Mouse (Mus musculus) right cerebral cortex, postnatal 14 days (tissue): ENCODE data around the gene Nadsyn1.

Experiments
- DNase-seq: peaks from one replicate; pipeline ENCODE4 v3.0.0; 2022

Nadsyn1 gene

DNA sequence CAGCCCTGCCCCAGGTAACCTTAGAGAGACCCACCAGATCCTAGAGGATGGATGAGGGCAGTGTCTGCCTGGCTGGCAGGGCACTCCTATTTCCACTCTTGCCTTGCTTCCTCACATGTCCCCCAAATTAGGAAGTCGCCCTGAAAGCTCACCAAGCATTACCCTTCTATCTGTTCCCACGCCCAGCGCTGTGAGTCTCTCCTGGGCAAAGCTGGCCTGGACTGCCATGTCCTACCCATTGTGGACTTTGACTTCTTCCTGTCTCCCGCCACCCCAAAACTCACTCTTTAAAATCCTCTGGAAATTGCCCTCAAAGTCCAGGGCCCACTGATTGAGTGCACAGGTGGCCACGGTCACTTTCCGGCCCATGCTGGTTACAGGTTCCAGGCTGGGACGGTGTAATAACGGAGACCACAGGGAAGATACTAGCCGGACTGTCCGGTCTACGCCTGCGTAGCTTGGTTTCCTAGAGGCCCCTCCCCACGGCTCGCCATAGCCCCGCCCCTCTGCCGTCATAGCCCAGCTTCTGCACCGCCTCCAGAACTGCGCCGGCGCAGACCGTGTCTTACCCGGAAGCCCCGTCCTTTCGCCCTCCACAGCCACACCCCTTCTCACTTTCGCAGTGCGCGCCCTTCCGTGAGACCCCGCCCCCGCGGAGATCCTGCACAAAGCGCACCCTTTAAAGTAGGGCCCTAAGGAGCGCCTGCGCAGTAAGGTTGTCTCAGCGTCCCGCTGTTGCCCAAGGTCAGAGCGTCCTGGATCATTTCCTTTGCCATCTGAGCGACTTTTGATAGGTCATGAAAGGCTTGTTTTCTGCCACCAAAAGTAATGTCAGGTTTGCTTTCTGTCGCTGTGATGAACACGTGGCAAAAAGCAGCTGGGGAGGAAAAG is at the start of gene Nadsyn1, which contains the start of gene Dhcr7:
Gene Nadsyn1 (minus strand): TSS at position 475 of the 891 bp plus-strand sequence.
Gene Dhcr7 (plus strand): TSS at position 771 of the 891 bp plus-strand sequence.
- DNase-seq: peak; percentile 99

DNA sequence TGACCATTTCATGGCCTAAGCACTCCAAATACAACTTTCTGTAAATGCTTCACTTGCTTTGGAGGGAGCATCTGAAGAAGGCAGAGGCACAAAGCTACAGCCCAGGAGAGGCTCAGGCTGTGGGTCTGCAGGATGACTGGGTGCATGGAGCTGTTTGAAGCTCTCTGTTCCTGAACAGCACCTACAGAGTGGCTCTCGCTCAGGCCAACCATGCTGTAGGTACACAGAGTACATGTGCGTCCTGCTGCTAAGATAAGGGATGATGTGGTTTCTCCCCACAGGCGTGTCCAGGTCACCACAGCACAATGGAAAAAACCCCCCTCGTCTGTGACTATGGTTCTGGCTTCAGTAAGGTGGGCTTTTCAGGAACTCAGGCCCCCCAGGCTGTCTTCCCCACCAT is 46.2 kb upstream of the Nadsyn1 start:
- DNase-seq: no peak

DNA sequence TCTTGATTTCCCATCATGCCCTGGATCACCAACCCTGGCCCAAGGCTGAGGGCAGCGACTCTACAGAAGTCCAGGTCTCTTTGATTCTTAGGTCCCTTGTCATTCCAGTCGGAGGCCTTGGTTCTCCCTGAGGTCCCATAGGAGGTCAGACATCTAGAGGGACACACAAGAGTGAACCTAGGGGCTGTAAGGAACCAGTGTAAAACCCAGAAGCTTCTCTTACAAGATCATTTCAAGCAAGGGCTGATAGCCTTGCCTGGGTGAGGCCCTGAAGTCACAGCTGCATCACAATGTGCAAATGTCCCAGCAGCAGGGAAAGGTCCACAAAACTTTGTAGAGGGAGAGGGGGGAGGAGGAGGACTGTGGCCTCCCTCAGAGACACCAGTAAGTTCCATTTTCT is 43.9 kb upstream of the Nadsyn1 start, which contains the start of gene Gm498:
Gene Gm498 (plus strand): TSS at position 301 of the 400 bp plus-strand sequence.
- no peak for DNase-seq

DNA sequence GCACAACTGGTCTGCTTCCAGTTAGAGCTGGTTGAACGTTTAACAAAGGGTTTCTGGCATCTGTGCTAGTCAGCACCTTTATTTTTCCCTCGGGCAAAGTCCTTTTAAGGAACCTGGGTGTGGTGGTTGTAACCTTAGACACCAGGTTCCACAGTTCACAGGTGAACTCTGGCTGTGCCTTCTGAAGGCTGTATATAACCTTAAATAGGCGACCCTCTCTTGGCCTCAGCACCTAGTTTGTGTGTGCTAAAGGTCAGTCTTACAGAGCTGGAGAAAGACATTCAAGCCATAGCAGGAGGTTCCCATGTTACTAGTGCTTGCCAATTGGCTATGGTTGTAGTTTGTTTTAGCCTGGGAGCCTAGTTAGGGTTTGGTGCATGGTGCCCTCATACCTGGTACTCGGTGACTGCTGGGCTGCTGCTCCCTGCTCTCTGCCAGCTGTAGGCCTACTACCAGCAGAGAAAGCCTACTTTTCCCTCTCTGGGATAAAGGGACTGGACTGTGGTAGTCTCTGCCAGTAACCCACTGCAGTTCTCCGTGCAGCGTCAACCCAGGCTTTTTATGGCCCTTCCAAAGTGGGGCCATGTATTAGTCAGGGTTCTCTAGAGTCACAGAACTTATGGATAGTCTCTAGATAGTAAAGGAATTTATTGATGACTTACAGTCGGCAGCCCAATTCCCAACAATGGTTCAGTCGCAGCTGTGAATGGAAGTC is 26.3 kb upstream of the Nadsyn1 start:
- DNase-seq: no peak

DNA sequence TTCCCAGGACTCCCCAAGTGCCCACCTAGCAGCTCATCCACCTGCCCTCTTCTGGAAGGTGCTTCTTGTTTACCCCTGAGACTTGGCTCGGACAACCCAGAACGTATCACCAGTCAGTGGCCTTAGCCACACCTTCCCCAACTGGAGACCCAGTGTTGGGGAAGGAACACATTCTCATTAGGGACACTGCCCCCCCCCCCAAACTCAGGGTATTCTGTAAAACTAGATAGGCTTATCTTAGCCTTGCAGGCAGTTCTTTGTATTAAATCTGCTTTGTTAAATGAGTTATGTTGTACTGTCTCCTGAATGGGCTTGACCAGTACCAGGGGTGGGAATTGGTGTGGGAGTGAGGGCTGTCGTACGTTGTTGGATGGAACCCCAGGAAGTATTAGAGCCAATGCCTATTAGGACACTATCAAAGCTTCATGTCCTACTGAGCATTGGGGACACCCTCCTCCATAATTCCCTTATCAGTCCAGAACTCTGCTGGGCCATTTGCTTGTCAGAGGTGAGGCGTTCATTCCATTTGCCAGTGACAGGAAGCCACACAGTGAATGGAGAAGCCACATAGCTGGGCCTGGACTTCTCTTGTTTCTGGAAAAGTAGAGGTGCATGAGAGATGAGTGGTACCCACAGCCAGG is 25.6 kb upstream of the Nadsyn1 start:
- DNase-seq: no peak

DNA sequence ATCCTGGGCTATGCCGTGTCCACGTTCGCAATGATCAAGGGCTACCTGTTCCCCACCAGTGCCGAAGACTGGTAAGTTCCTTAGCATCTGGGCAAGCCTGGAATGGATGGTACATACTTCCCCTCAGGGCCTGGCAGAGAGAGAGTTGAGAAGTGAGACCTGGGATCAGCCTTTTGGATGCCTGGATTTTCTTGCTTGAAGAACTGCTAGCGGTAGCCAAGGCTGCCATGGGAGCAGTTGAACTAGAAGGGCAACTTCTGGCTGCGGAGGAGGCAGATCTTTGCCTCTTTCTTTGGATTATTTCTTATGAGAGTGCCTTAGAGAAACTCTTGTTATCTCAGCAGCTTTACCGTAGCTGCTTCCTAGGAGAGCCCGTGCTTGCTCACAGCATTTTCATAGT is 18.7 kb upstream of the Nadsyn1 start:
- DNase-seq: no peak

DNA sequence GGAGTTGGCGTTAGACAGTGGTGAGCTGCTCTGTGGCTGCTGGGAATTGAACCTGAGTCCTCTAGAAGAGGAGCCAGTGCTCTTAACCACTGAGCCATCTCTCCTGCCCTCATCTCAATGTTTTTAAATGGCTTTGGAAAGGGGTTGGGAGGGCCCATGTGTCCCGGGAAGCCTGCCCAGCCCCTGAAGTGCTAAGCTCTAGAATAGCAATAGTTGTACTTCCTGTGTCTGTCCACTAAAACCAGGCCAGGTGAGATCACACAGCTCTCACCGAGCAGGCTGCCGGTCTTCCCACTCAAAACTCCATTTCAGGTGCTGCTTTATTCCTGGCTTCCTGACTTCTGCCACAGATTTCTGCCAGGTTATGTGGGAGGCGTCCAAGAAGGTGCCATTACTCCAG is 17.5 kb upstream of the Nadsyn1 start:
- no peak for DNase-seq

DNA sequence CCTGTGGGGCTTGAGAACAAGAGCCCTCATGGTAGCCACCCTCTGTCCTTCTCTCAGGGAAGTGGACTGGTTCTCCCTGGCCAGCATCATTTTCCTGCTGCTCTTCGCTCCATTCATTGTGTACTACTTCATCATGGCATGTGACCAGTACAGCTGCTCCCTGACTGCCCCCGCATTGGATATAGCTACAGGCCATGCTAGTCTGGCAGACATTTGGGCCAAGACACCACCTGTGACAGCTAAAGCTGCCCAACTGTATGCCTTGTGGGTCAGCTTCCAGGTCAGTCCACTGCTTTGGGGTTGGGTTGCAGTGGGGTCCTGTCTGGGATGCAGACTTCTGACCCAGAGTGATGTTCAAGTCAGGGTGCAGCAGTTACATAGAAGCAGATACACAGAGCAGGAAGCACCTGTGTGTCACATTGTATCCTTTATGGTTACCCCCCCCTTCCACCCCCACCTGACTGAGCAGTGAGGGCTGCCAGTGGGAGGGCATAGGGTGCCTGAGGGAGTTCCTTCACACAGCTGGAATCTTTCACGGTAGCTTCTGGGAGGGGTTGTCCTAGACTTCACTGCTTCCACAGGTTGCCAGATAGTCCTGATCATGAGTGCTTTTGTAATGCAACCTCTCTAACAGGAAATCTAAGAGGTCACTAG is 15.2 kb upstream of the Nadsyn1 start:
- no peak for DNase-seq

DNA sequence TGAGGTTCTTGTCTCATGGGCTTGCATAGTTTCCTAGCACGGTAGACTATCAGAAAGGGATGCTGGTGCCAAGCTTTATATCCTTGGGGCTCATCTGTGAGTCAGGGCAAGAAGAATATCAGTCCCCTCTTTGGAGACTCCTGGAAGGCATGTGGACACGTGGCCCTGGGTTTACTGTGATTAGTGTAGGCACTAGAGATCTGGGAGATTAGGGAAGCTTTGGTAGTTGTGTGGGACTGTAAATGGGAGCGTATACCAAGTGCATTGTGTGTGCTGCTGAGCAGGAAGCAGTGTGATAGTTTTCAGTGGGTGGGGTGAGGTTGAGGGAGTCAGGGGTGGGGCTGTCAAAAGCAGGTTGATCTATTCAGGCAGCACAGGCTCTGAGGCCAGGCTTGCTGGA is 12.3 kb upstream of the Nadsyn1 start:
- DNase-seq: no peak

DNA sequence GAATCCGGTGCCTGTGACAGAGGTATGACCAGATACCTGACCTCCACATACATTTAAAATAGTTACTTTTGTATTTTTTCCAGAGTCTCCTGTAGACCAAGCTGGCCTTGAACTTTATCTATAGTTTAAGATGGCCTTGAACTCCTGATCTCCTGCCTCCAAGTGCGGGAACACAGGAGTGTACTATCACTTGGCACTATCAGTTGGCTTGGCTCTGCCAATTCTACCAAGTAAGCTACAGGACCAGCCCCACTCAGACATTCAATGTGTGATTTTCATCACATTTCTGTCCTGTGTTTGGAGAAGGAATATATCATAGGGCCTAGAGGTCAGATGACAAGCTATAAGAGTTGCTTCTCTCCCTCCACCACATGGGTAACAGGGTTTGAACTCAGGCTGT is 11.7 kb upstream of the Nadsyn1 start:
- DNase-seq: no peak

DNA sequence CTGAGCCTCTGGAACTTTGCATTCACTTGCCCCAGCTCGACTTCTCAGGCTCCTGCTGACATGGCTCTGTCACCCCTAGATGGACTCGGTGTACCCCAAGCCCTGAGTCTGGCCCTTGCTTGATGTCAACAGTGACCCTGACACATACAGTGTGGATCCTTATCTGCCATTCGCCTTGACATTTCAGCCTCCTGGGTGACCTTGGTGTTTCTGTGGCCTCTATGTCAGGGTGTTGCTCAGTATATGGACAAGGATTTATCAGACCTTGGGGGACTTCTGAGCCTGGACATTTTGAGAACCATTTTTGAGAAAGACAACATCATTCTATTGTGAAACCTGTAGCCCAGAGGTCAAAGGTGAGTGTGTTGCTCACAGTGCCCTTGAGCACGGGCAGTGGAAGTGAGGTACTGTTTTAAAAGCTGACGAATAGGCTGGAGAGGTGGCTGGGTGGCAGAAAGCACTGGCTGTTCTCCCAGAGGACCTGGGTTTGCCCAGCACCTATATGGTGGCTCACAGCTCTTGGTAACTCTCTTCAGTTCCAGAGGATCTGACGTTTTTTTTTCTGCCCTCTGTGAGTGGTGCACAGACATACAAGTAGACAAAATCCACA is 11.0 kb upstream of the Nadsyn1 start:
- no peak for DNase-seq

DNA sequence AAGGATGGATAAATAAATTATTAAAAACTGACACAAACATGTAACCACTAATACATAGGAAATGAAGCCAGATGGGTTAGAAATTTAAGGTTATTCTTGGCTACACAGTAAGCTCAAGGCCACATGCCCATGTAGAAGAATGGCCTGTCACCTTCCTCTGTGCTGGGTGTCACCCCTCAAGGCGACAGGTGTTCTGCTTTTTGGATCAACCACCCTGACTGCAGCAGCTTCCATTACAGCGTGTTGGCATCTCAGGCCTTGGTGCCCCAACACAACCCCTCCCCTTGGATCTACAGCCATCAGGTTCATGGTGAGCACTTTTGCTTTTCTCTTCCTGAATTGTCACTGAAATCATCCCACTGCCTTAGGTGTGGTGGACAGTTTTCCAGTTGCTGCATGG is 10.0 kb upstream of the Nadsyn1 start:
- DNase-seq: no peak

DNA sequence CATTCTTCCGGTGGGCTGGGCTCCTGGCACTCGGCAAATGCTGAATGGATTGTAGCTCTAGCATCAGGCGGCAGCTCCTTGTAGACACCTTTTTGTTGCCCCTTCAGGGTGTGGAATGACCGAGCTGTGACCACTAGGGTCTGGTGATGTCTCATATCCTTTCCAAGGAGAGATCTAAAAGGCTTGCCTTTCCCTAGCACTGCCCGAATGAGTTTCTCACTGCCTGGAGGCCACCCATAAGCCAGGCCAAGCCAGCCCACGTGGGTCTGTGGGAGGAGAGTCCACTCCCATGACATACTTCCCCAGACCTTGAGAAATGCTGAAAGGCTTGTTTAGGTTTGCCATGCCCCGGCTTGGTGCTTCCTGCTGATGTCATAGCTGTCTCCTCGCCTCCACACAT is 9.5 kb upstream of the Nadsyn1 start:
- no peak for DNase-seq

DNA sequence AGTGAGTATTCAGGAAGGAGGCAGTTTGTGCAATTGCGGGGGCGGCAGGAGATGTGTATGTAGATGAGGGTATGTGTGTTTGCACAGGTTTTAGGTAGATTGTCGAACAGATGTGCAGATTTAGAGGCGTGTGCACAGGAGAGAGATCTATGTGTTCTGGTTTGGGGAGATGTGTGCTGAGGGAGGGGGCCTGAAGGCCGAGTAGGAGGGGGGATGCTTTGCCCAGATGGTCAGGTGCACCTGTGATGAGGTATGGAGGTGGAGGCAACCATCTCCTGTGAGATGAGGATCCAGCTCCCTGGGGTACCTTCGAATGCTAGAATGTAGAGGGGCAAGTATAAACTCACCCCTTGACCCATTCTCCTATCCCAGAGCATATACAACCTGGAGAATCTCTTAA is 7.8 kb upstream of the Nadsyn1 start:
- DNase-seq: no peak

DNA sequence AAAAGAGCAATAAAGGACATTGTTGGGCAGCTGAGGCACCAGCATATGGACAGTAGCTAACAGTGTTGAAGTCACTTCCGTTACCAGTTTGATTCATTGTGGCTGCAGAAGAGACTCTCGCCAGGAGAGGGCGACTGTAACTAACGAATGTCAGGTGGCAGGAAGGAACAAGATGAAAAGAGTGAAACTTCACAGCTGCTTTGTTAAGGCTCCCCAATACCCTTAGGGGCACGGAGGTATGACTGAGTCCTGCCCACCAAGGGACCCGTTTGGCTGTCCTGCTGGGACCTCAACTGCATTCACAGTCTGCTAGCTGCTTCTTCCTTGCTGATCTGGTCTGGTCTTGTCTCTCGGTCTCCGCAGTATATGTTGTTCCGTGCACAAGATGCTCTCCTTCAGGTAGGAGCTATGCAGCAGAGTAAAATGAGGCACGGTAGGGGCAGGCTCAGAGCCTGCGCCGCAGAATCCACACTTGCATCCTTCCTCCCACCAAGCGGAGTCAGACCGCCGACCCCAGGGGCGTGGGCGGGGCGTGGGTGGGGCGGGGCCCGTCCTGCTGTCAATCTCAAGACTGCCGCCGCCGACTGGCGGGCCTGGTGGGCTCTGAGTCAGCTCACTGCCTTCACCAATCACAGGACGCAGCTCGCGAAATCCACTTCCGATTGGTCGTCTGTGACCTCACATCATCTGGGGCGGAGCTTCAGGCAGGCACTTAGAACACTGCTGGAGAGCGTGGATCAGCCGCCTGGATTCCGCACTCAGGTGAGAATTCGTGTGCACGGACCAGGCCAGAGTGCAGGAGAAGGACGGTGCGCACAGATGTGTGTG is 7.1 kb upstream of the Nadsyn1 start:
- DNase-seq: peak; percentile 93

DNA sequence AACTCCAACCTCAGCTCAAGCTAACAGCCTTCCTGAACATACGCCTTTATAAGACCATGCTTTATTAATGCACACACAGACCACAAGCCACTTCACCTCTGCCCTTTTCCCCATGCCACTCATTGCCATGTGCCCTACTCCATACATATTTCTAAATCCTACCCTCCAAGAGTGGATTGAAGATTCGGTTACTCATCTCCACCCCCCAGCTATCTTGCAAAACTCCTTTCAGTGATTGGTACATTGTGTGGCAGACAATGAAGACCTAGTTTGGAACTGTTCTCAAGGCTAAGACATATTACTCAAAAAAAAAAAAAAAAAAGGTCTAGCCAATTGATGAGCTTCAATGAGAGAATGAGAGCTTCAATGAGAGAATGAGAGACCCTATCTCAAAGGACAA is 4.3 kb upstream of the Nadsyn1 start:
- DNase-seq: no peak

DNA sequence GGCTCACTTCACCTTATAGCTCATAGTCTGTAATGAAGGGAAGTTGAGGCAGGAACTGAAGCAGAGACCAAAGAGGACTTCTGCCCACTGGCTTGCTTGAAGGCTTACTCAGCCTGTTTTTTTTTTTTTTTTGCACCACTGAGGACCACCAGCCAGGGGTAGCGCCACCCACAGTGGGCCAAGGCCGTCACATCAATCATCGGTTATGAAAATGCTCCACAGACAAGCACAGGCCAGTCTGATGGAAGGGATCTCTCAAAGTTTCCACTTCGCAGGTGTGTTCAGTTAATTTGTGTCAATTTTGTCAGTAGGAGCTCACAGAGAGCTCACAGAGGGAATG is 587 bp upstream of the Nadsyn1 start:
- no peak for DNase-seq

DNA sequence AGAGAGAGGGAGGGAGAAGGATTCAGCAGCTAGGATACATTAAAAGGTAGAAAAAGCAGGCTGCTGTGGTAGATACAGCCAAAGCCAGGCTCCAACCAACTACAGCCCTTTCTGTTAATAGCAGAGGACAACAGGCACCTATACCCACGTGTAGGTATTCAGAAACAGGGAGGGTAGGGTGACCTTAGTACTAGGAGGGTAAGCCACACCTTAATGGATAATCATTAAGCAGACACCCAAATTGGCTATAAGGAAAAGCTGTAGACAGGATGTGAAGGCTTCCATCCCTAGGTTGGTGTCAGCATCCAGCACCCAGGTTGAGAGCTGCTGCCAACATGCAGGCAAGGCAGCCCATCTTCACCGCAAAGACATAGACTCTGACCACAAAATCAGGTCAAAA is 1.4 kb downstream of the Nadsyn1 start:
- no peak for DNase-seq

DNA sequence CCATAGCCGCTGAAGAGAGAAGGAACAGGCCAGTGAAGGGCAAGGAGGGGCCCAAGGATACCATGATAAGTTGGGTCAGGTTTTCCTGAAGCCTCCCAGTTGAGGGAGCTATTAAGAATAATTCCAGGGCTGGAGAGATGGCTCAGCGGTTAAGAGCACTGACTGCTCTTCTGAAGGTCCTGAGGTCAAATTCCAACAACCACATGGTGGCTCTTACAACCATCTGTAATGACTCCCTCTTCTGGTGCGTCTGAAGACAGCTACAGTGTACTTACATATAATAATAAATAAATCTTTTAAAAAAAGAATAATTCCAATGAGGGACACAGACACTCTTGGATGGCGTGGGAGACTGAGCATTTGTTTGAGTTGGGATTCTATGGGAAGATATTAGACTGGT is 3.4 kb downstream of the Nadsyn1 start:
- DNase-seq: no peak

DNA sequence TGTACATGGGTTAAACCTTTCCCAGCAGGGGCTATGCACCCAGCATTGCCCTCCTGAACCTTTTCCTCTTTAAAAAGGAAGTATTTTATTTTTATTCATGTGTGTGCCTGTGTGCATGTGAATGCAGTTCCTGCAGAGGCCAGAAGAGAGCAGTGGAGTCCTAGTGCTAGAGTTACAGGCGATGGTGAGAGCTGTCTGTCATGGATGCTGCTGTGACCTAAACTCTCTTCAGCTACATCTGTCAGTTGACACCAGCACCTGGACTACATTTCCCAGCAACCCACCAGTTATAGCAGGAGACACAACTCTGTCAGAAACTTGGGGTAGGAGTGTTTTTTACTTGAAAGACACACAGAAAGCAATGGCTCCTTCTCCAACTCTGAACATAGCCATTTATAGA is 13.7 kb downstream of the Nadsyn1 start:
- no peak for DNase-seq

DNA sequence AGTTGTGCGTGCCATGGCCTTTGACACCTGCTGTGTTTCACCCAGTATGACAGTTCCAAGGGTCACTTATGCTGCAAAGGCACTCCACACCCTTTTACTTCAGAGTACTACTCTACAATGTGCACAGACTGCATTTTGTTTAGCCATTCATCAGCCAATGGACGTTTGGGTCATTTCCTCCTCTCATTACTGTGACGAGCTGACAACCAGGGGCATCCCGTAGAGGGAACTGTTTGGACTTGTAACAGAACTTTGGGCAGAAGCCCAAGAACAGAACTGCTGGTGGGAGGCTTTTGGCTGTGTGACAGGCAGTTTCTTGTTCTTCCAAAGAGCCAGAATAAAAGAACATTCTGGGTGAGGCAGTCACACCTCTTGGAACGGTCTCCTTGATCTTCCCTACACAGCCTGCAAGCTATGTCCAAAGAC is 17.4 kb downstream of the Nadsyn1 start:
- peak; percentile 29 for DNase-seq
